Mouse (Mus musculus) neural tube, embryonic 10.5 days (tissue): ENCODE data around the gene Fbxo44.

Experiments used
- DNase-seq: peaks from one replicate; pipeline ENCODE4 v3.0.0-alpha.2; 2017; ENCODE audit warnings: low spot score; ENCODE audit errors: extremely low spot score

Gene Fbxo44

DNA sequence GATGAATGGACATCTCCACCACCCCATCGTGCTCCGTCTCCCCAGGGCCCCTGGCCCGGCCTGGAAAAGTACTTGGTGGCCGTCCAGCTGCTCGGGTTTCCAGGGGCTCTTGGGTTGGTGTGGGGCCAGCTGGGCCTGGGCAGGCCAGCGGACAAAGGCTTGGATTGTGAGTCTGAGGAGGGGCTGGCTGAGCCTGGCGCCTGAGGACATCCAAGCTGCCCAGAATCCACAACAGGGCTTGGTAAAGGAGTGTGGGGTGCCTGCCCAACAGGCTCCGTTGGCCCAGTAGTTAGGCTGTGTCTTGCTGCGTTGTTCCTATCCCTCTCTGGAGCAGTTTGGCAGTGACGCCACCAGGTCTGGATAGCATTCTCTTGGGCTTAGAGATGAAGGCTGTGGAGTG, 6.1 kb upstream of the Fbxo44 start:
- DNase-seq, result peak; percentile 61

DNA sequence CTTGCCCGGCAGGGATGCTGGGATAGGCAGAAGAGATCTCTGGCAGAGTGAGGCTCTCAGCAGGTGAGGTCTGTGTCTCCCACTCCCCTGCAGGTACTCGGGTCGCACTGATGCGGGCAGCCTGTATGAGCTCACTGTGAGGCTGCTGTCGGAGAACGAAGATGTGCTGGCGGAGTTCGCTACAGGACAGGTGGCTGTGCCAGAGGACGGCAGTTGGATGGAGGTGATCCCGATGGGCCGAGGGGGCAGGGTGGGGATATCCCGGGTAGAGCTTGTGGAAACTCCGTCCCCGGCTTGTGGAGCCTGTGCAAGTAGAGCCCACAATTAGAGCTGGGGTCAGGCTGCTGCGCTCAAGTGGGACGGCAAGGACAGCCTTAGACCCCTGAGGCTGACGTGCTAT, 5.3 kb upstream of the Fbxo44 start:
- peak; percentile 40 for DNase-seq

DNA sequence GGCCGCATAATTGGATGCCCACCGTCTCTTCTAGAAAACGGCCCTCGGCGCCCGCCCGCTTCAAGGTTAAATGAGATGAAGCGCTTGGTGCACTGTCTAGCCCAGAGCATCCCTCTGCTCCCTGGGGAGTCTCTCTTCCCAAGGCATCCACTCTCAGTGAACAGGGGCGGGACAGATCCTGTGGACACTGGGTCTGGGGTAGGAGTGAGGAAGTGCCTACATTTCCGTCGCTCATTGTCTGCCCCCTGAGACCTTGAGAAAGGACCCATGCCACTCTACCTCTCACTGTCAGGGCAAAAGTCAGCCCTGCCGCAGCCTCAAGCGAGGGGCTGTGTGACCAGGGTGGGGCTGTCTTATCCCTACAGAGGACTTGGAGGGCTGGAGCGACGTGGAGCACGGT, 4.2 kb upstream of the Fbxo44 start:
- DNase-seq, result no peak

DNA sequence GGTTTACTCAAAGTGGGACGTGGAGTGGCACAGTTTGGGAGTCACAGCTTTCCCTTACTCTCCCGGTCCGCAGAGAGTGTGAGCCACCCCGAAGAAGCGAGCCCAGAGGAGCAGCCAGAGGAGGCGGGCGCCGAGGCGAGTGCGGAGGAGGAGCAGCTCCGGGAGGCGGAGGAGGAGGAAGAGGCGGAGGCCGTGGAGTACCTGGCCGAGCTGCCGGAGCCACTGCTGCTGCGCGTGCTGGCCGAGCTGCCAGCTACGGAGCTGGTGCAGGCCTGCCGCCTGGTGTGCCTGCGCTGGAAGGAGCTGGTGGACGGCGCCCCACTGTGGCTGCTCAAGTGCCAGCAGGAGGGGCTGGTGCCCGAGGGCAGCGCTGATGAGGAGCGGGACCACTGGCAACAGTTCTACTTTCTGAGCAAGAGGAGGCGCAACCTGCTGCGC, 3.7 kb upstream of the Fbxo44 start:
- DNase-seq, result peak; percentile 77

DNA sequence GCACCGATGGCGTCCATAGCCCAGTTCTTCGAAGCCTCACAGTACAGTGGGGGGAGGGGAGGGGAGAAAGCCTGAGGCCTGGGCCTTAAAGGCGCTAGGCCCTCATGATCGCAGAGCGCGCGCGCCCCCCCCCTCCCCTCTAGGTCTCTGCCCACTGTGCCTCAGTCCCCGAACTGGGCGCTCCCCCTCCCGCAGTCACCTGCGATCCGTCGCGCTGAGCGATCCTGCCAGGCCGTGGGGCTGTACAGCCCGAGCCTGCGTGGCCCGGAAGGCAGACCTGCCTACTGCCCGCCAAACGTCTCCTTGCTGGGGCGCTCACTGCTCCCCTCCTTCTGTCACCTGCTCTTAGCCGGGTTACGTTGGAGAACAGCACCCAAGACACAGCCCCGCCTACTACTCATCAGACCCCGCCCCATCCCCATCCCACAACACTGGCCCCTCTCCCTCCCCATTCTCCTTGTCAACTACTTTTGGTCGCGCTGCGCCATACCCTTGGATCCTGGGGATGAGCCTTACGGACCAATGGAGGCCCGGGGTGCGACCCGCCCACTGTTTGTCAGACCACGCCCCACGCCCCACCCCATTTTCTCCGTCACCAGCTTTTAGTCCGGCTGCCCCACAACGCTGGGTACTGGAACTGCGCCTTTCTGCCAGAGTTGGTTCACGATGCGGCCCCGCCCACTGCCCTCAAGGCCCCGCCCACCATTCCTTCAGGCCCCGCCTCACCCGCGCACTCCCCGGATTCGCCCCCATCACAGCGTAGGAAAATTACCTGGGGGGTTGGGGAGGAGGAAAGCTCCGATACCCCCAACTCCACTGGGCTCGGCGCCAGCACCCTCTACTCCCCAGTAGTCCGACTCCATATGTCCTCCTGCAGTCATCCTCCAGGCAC, 492 bp downstream of the Fbxo44 start:
- peak; percentile 94 for DNase-seq

DNA sequence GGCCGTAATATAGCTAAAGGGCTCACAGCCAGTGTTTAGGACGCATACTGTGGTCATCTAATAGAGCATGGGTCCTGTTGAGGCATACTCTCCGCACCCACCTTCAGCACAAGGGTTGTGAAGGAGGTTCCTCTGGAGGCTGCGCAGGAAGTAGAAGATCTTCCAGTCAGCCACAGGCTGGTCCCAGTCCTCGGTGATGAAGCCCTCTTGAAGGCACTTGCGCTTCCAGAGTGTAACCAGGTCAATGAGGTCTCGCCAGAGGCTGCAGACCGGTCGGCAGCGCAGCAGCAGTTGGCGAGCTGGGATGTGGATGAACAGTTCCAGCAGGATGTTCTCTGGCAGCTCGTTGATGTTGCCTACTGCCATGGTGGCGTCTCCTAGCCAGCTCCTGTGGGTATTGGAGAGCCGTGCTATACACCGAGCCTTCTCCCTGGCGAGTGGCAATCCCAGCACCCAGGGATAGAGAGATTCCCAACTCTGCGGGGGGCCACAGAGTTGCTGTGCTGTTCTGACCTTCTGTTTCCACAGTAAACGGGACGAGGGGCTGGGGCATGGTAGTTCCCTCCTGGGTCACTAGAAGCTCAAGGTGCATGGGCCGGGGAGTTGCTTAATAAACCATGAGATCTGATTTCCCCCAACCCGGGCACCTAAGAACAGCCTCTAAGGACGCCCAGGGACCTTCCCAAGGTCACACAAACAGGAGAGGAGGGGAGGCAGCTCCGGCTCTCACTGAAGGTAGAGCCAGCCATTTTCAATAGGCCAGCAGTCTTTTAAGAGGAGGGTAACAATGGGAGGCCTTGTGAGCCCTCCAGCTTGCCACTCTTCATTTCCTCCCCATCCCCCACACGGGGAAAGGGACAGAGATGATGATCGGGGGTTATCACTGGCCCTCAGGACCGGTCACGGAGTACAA, 1.6 kb downstream of the Fbxo44 start:
- DNase-seq, result peak; percentile 54

DNA sequence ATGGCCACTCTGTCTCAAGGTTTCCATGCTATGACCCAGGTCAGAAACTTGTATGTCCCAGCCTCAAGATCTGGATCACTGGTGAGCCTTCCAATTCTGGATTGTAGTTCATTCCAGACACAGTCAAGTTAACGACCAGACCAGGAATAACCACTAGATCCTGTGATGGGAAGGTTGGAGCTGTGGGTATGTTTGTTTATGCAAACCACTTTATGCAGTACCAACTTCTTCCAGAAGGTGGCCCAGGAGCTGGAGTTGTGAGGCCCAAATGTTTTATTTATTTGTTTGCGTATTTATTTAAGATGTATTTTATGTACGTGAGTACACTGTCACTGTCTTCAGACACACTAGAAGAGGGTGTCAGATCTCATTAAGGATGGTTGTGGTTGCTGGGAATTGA, 5.3 kb downstream of the Fbxo44 start:
- no peak for DNase-seq

DNA sequence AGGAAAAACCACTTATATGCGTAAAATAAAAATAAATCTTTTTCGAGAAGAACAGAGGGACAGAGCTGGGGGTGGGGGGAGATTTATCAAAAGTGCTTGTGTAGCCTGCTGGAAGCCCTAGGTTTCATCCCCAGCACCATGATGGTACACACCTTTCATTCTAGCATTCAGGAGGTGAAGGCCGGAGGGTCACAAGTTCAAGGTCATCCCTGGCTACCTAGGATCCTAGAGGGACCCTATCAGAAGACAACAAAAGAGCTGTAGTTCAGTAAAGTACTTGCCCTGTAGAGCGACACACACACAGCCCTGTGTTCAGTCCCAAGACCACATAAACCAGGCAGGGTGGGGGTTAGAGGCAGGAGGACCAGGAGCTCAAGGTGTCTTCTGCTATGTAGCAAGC, 6.3 kb downstream of the Fbxo44 start:
- DNase-seq, result no peak

DNA sequence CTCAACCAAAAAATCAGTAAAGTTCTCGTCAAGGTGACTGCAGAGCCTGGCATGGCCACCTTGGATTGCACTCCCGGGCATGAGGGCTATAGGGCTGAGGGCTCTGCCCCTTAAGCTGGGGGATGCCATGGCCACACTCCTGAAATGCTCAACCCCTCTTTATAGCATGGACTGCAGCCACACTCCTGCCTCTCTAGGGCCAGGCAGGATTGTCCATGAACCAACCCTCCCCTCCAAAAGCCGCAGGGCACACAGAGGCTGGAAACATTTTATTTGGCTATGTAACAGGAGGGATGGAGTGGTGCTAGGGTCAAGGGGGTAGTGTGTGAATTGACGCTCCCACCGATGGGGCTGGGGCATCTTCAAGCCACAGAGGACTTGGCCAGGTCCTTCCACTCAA, 7.7 kb downstream of the Fbxo44 start:
- no peak for DNase-seq

DNA sequence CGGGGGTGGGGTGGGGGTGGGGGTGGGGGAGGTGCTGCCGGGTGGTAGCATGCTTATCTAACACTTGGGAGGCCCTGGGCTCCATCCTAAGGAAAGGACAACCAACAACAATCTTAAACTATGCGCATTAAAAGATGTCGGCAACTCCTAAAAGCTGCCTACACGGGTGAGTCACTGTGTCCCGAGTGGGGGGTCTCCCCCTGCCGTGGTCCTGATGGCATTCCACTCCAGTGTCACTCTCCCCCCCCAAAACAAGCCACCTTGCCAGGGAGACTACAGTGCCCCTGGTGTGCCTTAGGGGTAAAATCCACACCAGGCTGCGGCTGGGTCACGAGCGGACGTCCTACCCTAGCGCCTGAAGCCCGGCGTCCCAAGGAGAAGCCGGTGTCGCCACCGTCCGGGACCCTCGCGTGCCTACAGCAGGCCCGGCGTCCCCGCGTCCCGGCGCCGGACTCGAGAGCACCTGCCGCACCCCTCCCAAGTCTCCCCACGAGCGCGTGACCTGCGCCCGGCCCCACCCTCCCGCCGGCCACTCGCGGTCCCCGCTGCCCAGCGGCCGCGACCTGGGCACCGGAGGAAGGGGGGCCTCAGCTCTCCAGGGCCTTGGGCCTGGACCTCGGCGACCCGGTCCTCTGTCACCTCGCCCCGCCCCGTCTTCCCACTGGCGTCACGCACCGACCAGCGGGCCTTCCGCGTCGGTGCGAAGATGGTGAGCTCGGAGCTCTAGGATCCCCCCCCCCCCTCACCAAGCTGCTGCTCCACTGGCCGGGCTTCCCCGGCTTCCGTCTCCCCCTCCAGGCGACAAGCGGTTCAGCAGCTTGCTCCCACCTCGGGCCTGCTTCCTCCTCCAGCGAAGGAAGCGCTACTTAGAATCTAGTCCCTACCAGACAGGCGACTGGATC, 8.8 kb downstream of the Fbxo44 start, which contains the start of gene Fbxo6:
Fbxo6 (minus strand) TSS at position 874 of the 902 bp plus-strand sequence.
- peak; percentile 85 for DNase-seq

DNA sequence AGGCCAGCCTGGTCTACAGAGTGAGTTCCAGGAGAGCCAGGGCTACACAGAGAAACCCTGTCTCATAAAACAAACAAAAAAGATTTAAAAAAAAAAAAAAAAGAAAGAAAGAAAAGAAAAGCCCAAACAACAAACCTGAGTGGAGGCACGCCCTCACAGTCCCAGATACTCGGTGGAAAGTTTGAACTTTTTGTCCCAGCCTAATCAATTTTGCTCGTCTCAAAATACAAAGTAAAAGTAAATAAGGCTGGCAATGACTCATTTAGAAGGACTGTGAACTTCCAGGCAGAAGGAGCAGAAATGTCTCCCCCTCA, 9.4 kb downstream of the Fbxo44 start:
- DNase-seq, result no peak

DNA sequence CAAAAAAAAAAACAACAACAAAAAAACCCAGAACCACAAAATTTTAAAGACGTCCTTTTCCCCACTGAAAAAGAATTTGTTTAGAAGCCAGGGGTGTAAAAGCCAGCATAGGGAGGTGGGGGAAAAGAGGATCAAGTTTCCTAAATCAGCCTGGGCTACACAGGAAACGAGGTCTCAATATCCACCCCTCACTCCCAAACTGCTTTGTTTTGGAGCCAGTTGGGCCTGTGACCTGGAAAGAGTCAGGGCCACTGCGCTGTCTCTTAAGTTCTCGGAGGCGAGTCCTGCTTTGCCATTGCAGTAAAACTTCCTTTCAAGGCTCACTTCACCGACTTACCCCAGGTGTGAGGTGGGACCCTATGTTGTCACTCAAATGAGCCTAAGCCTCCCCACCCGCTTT, 10.0 kb downstream of the Fbxo44 start:
- DNase-seq, result no peak

DNA sequence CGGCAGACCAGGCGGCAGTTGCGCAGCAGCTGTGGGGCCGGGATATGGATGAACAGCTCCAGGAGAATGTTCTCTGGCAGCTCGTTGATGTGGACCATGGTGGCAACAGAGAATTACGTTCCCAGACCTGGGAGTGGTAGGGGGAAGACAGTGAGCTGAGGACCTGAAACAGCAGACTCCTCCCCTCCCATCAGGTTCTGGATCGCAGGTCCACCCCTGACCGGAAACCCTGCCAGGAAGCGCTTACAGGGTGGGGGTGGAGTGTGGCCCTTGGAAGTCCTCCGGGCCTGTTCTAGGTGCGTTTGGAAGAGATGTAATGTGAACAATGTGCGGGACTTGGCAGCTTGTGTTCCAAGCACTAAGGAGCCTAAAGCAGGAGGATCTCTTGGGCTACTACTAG, 10.7 kb downstream of the Fbxo44 start:
- DNase-seq, result no peak

DNA sequence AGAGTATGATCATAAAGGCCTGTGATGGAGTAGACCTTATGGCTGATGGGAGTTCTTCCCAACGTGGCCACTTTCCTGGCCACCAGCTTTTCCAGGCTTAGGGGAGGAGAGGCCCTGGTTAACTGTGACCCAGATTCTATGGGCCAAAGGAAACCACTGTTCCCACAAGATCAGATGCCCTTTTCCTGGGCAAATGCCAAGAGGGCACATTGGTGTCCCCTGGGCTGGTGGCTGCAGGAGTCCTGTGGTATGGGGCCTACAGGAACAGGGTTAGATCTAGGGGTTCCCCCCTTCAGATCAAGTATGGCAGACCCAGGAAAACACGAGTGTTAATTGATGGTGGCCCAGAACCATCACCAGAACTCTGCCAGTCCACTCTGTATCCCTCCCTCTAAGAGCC, 12.6 kb downstream of the Fbxo44 start:
- no peak for DNase-seq

DNA sequence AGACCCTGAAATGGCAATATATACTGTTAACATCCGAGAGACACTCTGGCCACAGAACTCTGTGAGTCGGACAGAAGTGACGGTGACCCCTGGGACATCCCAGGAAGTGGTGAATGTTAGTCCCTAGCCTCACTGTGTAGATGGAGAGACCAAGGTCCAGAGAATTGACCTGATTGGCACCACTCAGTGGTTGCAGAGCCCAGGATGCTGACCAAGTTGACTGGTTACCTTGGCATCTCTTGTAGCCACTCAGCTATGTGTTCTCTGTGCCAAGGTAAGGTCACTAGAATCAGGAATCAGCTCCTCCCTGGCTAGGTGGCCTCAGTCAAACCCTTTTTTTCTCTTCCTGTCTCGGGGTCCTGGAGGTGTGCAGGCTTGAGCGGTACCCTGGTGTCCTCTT, 16.6 kb downstream of the Fbxo44 start:
- DNase-seq, result no peak

DNA sequence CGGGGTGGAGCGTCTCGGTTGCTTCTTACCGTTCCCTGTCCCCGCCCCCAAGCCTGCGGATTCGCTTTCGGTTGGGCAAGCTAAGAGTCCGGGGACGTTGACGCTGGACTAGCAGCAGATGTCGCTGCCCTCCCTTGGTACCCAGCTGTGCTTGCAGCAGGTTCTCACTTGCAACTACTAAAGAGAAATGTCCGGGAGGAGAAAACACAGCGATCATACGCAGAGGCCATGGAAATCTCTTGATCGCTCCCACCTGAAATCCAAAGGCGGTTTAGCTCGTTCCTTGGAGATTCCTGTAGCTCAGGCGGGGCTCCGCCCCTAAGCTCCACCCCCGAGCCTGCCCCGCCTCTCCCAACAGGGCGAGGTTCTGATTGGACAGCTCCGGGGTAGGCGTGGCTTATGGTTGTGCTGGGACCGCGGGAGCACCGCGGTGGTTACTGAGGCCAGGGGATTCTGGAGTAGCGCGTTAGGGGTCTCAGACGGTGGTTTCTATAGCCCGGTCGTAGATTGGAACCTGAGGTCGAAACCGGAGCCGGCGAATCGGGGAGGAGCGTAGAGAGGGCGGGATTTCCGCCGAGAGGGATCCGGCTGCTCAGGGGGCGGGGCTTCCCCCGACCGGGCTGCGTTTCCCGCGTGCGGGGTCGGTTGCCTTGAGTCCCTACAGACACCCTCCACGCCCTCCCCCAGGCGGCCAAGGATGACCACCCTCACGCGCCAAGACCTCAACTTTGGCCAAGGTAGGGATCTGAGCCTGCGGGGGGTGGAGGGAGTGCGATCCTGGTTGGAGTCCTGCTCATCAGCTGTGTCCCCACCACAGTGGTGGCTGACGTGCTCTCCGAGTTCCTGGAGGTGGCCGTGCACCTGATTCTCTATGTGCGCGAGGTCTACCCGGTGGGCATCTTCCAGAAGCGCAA, 19.9 kb downstream of the Fbxo44 start:
- peak; percentile 98 for DNase-seq

DNA sequence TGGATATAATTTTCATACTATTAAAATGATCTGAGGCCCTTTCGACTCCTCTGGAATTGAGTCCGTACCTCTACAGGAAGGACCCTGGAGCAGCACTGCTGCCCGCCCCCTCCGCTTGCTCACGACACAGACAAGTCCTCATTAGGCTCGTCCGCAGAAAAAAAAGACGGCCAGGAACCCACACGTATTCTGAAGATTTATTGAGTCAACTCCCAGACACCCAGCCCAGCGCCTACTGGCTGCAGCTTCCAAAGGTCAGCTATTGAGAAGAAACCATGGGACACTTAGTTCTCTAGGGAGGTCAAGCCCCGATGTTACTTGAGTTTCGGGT, 20.6 kb downstream of the Fbxo44 start:
- no peak for DNase-seq

DNA sequence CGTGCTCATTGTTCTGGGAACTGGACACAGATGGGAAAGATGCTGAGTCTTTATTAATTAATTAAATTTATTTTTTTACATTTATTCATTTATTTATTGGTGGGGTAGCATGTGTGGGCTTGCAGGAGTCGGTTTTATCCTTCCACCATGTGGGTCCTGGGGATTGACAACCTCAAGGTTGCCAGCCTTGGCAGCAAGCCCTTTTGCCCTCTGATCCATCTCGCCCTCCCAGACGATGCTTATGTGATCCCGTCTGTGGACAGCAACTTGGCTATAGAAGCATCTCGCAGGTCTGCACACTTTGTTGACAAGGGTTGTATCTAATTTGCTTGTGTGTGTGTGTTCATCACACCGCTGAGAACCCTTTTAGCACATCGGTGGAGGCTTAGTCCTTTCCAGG, 22.8 kb downstream of the Fbxo44 start:
- no peak for DNase-seq

DNA sequence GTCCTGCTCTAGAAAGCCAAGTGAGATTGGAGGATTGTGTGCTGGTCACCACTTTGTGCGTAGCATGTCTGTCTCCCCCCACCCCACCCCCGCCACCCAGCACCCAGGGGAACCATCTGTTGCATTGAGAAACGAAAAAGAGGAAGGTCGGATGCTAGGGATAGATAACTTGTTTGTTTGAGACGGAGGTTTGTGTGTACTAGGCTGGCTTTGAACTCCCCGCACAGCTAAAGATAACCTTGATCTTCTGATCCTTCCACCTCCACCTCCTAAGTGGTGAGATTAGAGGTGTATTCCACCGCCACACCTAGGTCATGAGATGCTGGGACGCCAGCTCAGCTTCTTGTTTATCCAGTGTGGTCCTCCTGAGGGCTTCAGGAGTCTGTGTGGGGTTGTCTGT, 25.3 kb downstream of the Fbxo44 start:
- no peak for DNase-seq

DNA sequence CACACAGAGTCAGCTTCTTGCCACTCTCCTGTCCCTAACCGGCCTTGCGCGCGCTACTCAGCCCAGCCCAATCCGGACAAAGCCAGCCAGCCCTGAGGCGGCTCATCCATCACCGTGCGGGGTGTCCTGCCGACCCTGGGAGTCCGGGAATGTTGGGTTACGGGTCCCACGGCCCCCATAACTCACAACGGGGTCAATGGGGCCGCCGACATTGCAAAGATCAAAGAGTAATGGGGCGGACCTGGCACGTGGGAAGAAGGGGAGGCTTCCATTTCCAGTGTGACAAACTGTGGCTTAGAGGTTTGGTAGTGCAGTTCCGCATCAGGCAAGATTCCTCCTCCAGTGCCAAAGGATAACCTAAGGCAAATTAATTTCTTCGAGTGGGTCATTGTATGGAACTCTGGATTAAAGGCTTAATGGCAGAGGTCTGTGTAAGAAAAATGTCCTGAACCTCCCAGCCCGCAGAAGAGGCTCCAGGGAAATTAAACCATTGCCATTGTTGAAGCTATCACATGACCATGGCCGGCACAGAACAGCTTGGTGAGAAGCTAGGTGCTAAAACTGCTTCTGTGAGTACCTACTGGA, 28.7 kb downstream of the Fbxo44 start:
- DNase-seq, result peak; percentile 93
